ENCODE assay signal across 9 mouse cellular contexts in genomic region chr10:56114951-56115635, GRCm38 (mm10). TPM values are rescaled to one million over a fixed set of nuclear protein-coding genes. Genes with fewer than 3 reads are reported as not detected.
DNase-seq lines count a peak whose midpoint lies in the region; ATAC-seq and TF ChIP-seq lines count a peak whose summit lies in the region.
"Had no signal": no experiment of that assay in that cellular context is flagged by ENCODE, and none has a peak within 500 bp of the region (broad histone marks: within the 10 kb centered on the region; RNA-seq: fewer than 3 reads in every experiment).

No protein-coding gene starts in this region.

- no peaks in the 10 kb centered on the region for H3K9me3 ChIP-seq in forebrain, postnatal 0 days (ENCODE audit: low read length)
- H3K9me3 ChIP-seq in liver, postnatal 0 days (ENCODE audit: low read length) = no peaks in the 10 kb centered on the region
- no peaks in the 10 kb centered on the region for H3K9me3 ChIP-seq in neural tube, embryonic 12.5 days
- no peaks in the 10 kb centered on the region for H3K9me3 ChIP-seq in stomach, postnatal 0 days (ENCODE audit: control insufficient read depth, low read length)

- DNase-seq in CD4-positive, CD25-positive, alpha-beta regulatory T cell, adult 2 months (ENCODE audit: low read depth, low spot score) = peak; percentile 80
- DNase-seq in cerebellum, adult 18-20 months = peak; percentile 73 to 80
- DNase-seq in forebrain, postnatal 0 days = peak; percentile 87
- DNase-seq in heart, postnatal 36 days = peak; percentile 57 to 74
- peak; percentile 53 to 75 for DNase-seq in layer of hippocampus, adult 18-20 months (ENCODE audit: low spot score in 2 of 2)
- peak; percentile 60 for DNase-seq in liver, postnatal 0 days
- DNase-seq in stomach, postnatal 0 days (ENCODE audit: low spot score) = peak; percentile 57

- intact Hi-C loops in heart, postnatal 36 days (cut with DNase I) = loop anchor here (2.0 kb wide), 1 partner anchor 114 kb away; the partner anchor contains the start of gene Tbc1d32

- no peaks in the 10 kb centered on the region for H3K27me3 ChIP-seq in forebrain, postnatal 0 days (ENCODE audit: insufficient read depth, low read length)
- 0 out of 2 replicates have a peak, but pooled peaks cover 4% of the 10 kb centered on the region for H3K27me3 ChIP-seq in liver, postnatal 0 days (ENCODE audit: insufficient read depth, low read length)
- H3K27me3 ChIP-seq in neural tube, embryonic 12.5 days (replicated peaks) = no peaks in the 10 kb centered on the region
- no peaks in the 10 kb centered on the region for H3K27me3 ChIP-seq in stomach, postnatal 0 days (ENCODE audit: control insufficient read depth, insufficient read depth, low read length)

- peak overlapping the region; percentile 88 for H3K4me2 ChIP-seq in forebrain, postnatal 0 days (ENCODE audit: low read depth)
- H3K4me2 ChIP-seq in liver, postnatal 0 days (ENCODE audit: low read depth, low read length) = peak overlapping the region; percentile 73
- H3K4me2 ChIP-seq in neural tube, embryonic 12.5 days (replicated peaks) = peak overlapping the region; percentile 94
- H3K4me2 ChIP-seq in stomach, postnatal 0 days (replicated peaks; ENCODE audit: low read depth) = peak overlapping the region; percentile 82

- under 1% methylated on average over 50 of the region's 50 CpGs for WGBS in forebrain, postnatal 0 days
- under 1% methylated on average over 50 of the region's 50 CpGs for WGBS in liver, postnatal 0 days (ENCODE audit: insufficient replicate concordance)
- WGBS in neural tube, embryonic 12.5 days = under 1% methylated on average over 50 of the region's 50 CpGs
- WGBS in stomach, postnatal 0 days = under 1% methylated on average over 46 of the region's 50 CpGs

- no peaks in the 10 kb centered on the region for H3K36me3 ChIP-seq in forebrain, postnatal 0 days (ENCODE audit: insufficient read depth)
- no peaks in the 10 kb centered on the region for H3K36me3 ChIP-seq in liver, postnatal 0 days (replicated peaks; ENCODE audit: insufficient read depth, low read length)
- no peaks in the 10 kb centered on the region for H3K36me3 ChIP-seq in neural tube, embryonic 12.5 days
- no peaks in the 10 kb centered on the region for H3K36me3 ChIP-seq in stomach, postnatal 0 days (ENCODE audit: control insufficient read depth, insufficient read depth, low read length)

- H3K4me1 ChIP-seq in forebrain, postnatal 0 days (ENCODE audit: insufficient read depth) = peaks cover 8% of the 10 kb centered on the region; the same call in 1 of the 2 replicates
- H3K4me1 ChIP-seq in liver, postnatal 0 days (ENCODE audit: insufficient read depth) = peaks cover 11% of the 10 kb centered on the region
- H3K4me1 ChIP-seq in neural tube, embryonic 12.5 days = peaks cover 9% of the 10 kb centered on the region
- H3K4me1 ChIP-seq in stomach, postnatal 0 days (replicated peaks; ENCODE audit: control insufficient read depth, insufficient read depth) = no peaks in the 10 kb centered on the region

- ATAC-seq in forebrain, postnatal 0 days = peak; percentile 93
- peak; percentile 83 for ATAC-seq in liver, postnatal 0 days
- peak; percentile 93 for ATAC-seq in neural tube, embryonic 12.5 days (ENCODE audit: low FRiP score, low read depth)
- peak; percentile 86 for ATAC-seq in stomach, postnatal 0 days (ENCODE audit: low FRiP score, low TSS enrichment)

- peak overlapping the region; percentile 57 for H3K4me3 ChIP-seq in forebrain, postnatal 0 days (ENCODE audit: low read depth, low read length)
- H3K4me3 ChIP-seq in liver, postnatal 0 days (ENCODE audit: low read depth, low read length) = peak overlapping the region; percentile 56
- H3K4me3 ChIP-seq in neural tube, embryonic 12.5 days = peak overlapping the region; percentile 60
- H3K4me3 ChIP-seq in stomach, postnatal 0 days (ENCODE audit: low read depth, low read length) = peak overlapping the region; percentile 57

- peak overlapping the region; percentile 87 for H3K9ac ChIP-seq in forebrain, postnatal 0 days
- H3K9ac ChIP-seq in liver, postnatal 0 days (replicated peaks) = peak overlapping the region; percentile 59
- peak overlapping the region; percentile 80 for H3K9ac ChIP-seq in neural tube, embryonic 12.5 days
- peak overlapping the region; percentile 72 for H3K9ac ChIP-seq in stomach, postnatal 0 days (ENCODE audit: low read length)

- peak overlapping the region; percentile 91 for H3K27ac ChIP-seq in forebrain, postnatal 0 days (ENCODE audit: low read depth, low read length)
- H3K27ac ChIP-seq in liver, postnatal 0 days (ENCODE audit: low read depth) = no peak overlapping the region
- H3K27ac ChIP-seq in neural tube, embryonic 12.5 days = peak overlapping the region; percentile 66
- peak overlapping the region; percentile 56; the same call in 1 of the 2 replicates for H3K27ac ChIP-seq in stomach, postnatal 0 days (replicated peaks)

- TF ChIP-seq CTCF in forebrain, postnatal 0 days (IDR thresholded peaks at IDR 0.05; ENCODE audit: low read depth) = peak; percentile 48
- no peak for TF ChIP-seq CTCF in liver, postnatal 0 days (IDR thresholded peaks at IDR 0.05; ENCODE audit: low read depth)
- no peak for TF ChIP-seq CTCF in stomach, postnatal 0 days (IDR thresholded peaks at IDR 0.05; ENCODE audit: low read depth)

- no peak for TF ChIP-seq EP300 in liver, postnatal 0 days (IDR thresholded peaks at IDR 0.05; ENCODE audit: low read depth)
- no peak for TF ChIP-seq EP300 in stomach, postnatal 0 days (optimal IDR thresholded peaks at IDR 0.05)

RNA-seq across cellular contexts. Expression of gene Msl3l2, which starts 8.4 kb away (rescaled TPM):
- 17.2 and 18.9 TPM in 2 replicates for total RNA-seq in forebrain, postnatal 0 days (2014; rRNA removed)
- polyA plus RNA-seq in forebrain, postnatal 0 days (2015; fragmentation: Nextera tagmentation; extraction: Ambion mirVana) = 13.6 and 14.9 TPM in 2 replicates
- 1 to 10 TPM; 2.8 to 3.2 TPM for total RNA-seq in heart, postnatal 36 days (2021)
- 10 to 100 TPM; 17.1 to 17.8 TPM for total RNA-seq in layer of hippocampus, adult 18-20 months (2021)
- polyA plus RNA-seq in liver, postnatal 0 days (2015; fragmentation: Nextera tagmentation; extraction: Ambion mirVana) = 0.80 and 0.96 TPM in 2 replicates
- 13.0 and 13.6 TPM in 2 replicates for polyA plus RNA-seq in neural tube, embryonic 12.5 days (2016; fragmentation: Nextera tagmentation; extraction: Ambion mirVana)
- polyA plus RNA-seq in stomach, postnatal 0 days (2015; fragmentation: Nextera tagmentation; extraction: Ambion mirVana) = 2.8 and 2.9 TPM in 2 replicates
- total RNA-seq: MEL had no signal
